Mouse (Mus musculus): ENCODE results near the gene Itgb7.
A peak's percentile ranks its signal among the peaks of the same experiment; 100 is the strongest.

Itgb7 gene

GRCm38 (mm10) chr15:102193652-102194051 lies 38.1 kb downstream of the Itgb7 start:
- no peak for DNase-seq (ENCODE audit: low spot score)

GRCm38 (mm10) chr15:102192820-102193386 lies 38.8 kb downstream of the Itgb7 start:
- DNase-seq (ENCODE audit: low spot score): no peak

GRCm38 (mm10) chr15:102192271-102192812 lies 39.4 kb downstream of the Itgb7 start:
- DNase-seq (ENCODE audit: low spot score): no peak

GRCm38 (mm10) chr15:102191699-102192098 lies 40.0 kb downstream of the Itgb7 start:
- no peak for DNase-seq (ENCODE audit: low spot score)

GRCm38 (mm10) chr15:102188883-102189282 lies 42.9 kb downstream of the Itgb7 start:
- no peak for DNase-seq (ENCODE audit: low spot score)

GRCm38 (mm10) chr15:102188096-102188495 lies 43.6 kb downstream of the Itgb7 start:
- DNase-seq (ENCODE audit: low spot score): peak; percentile 72

GRCm38 (mm10) chr15:102186239-102186638 lies 45.5 kb downstream of the Itgb7 start:
- no peak for DNase-seq (ENCODE audit: low spot score)

- no peak for DNase-seq (ENCODE audit: low spot score)
These were observed 48.7 kb downstream of the Itgb7 start for GRCm38 (mm10) chr15:102183076-102183475.

GRCm38 (mm10) chr15:102179924-102180323 lies 51.8 kb downstream of the Itgb7 start:
- no peak for DNase-seq (ENCODE audit: low spot score)

GRCm38 (mm10) chr15:102179106-102179505 lies 52.6 kb downstream of the Itgb7 start:
- DNase-seq (ENCODE audit: low spot score): no peak

GRCm38 (mm10) chr15:102178279-102178678 lies 53.5 kb downstream of the Itgb7 start:
- DNase-seq (ENCODE audit: low spot score): peak; percentile 87

- no peak for DNase-seq (ENCODE audit: low spot score)
These were observed 54.3 kb downstream of the Itgb7 start for GRCm38 (mm10) chr15:102177417-102177816.

- no peak for DNase-seq (ENCODE audit: low spot score)
These were observed 55.0 kb downstream of the Itgb7 start for GRCm38 (mm10) chr15:102176571-102177316.

- no peak for DNase-seq (ENCODE audit: low spot score)
These were observed 55.9 kb downstream of the Itgb7 start for GRCm38 (mm10) chr15:102175736-102176319.

- no peak for DNase-seq (ENCODE audit: low spot score)
These were observed 58.2 kb downstream of the Itgb7 start for GRCm38 (mm10) chr15:102173581-102173980.

GRCm38 (mm10) chr15:102169064-102169463 lies 62.7 kb downstream of the Itgb7 start:
- DNase-seq (ENCODE audit: low spot score): peak; percentile 66

GRCm38 (mm10) chr15:102167620-102168021 lies 64.1 kb downstream of the Itgb7 start:
- peak; percentile 72 for DNase-seq (ENCODE audit: low spot score)

Data from urinary bladder, postnatal 14 days (tissue).